Mouse (Mus musculus): ENCODE results near the gene Slc12a5.

GRCm38 (mm10) chr2:164995976-164996375, 35.4 kb downstream of the Slc12a5 start:
- TF ChIP-seq GATA1 (IDR thresholded peaks at IDR 0.05; ENCODE audit: low read length): no peak
- TF ChIP-seq TAL1 (IDR thresholded peaks at IDR 0.05; ENCODE audit: low read length): no peak

Measured in erythroblast, embryonic 14.5 days (primary cell).